Mouse (Mus musculus) myocyte (in vitro differentiated cells): ENCODE measurements around the gene Itpr2. TPM values are rescaled to one million over a fixed set of nuclear protein-coding genes. Genes with fewer than 3 reads are reported as not detected.

Experiments used
- H3K27me3 ChIP-seq: one replicate; pipeline ENCODE4 v1.6.1; 2011; ENCODE audit not compliant: control insufficient read depth, insufficient read depth, insufficient read length
- H3K36me3 ChIP-seq: one replicate; pipeline ENCODE4 v1.6.1; 2011; ENCODE audit not compliant: control insufficient read depth, insufficient read depth
- H3K4me2 ChIP-seq: one replicate; pipeline ENCODE4 v1.6.1; 2011; ENCODE audit warnings: low read depth, control low read depth
- H3K4me3 ChIP-seq: one replicate; pipeline ENCODE4 v1.5.1; 2011; ENCODE audit warnings: mild to moderate bottlenecking, control low read depth, moderate library complexity
- H3K79me2 ChIP-seq: one replicate; pipeline ENCODE4 v1.6.1; 2011; ENCODE audit not compliant: control insufficient read depth, insufficient read depth
- H3ac ChIP-seq: one replicate; pipeline ENCODE4 v1.6.1; 2011; ENCODE audit not compliant: control insufficient read depth, insufficient read length
- CEBPB ChIP-seq: IDR thresholded peaks from 2 replicates; pipeline ENCODE4 v1.6.1; 2011; ENCODE audit warnings: mild to moderate bottlenecking, moderate library complexity; ENCODE audit not compliant: poor library complexity, insufficient read depth, severe bottlenecking
- E2F4 ChIP-seq: IDR thresholded peaks from one replicate; pipeline ENCODE4 v1.6.1; 2011; ENCODE audit warnings: mild to moderate bottlenecking, control low read depth, moderate library complexity; ENCODE audit not compliant: insufficient read depth
- MAX ChIP-seq: IDR thresholded peaks from one replicate; pipeline ENCODE4 v1.6.1; 2011; ENCODE audit warnings: low read depth, mild to moderate bottlenecking, control low read depth
- MYOD1 ChIP-seq, 3 experiments: IDR thresholded peaks; one replicate each; pipeline ENCODE4 v1.6.1; 2011; ENCODE audit warnings: control low read depth in 2 of 3, low read depth in 2 of 3, mild to moderate bottlenecking in 2 of 3, moderate library complexity in 1 of 3; ENCODE audit not compliant: insufficient read length in 2 of 3, control insufficient read depth in 1 of 3
- MYOG ChIP-seq, 3 experiments: IDR thresholded peaks; one replicate each; pipeline ENCODE4 v1.6.1; 2011; ENCODE audit warnings: control low read depth in 2 of 3, low read depth in 2 of 3, mild to moderate bottlenecking in 2 of 3; ENCODE audit not compliant: insufficient read length in 2 of 3, control insufficient read depth in 1 of 3, insufficient read depth in 1 of 3
- POLR2A ChIP-seq: IDR thresholded peaks from one replicate; pipeline ENCODE4 v1.6.1; 2011; ENCODE audit warnings: low read depth, mild to moderate bottlenecking, control low read depth, moderate library complexity; ENCODE audit not compliant: insufficient read length
- POLR2AphosphoS2 ChIP-seq: IDR thresholded peaks from one replicate; pipeline ENCODE4 v1.6.1; 2011; ENCODE audit warnings: low read depth, control low read depth; ENCODE audit not compliant: insufficient read length
- REST ChIP-seq: IDR thresholded peaks from one replicate; pipeline ENCODE4 v1.6.1; 2011; ENCODE audit warnings: mild to moderate bottlenecking, control low read depth, moderate library complexity; ENCODE audit not compliant: insufficient read depth, insufficient read length
- SRF ChIP-seq: IDR thresholded peaks from one replicate; pipeline ENCODE4 v1.6.1; 2011; ENCODE audit warnings: low read depth; ENCODE audit not compliant: control insufficient read depth, insufficient read length
- TCF12 ChIP-seq: IDR thresholded peaks from one replicate; pipeline ENCODE4 v1.6.1; 2011; ENCODE audit warnings: mild to moderate bottlenecking, control low read depth; ENCODE audit not compliant: poor library complexity, insufficient read depth, severe bottlenecking
- TCF3 ChIP-seq: IDR thresholded peaks from one replicate; pipeline ENCODE4 v1.6.1; 2011; ENCODE audit warnings: low read depth, control low read depth; ENCODE audit not compliant: insufficient read length
- USF1 ChIP-seq: IDR thresholded peaks from one replicate; pipeline ENCODE4 v1.6.1; 2011; ENCODE audit warnings: low read depth, mild to moderate bottlenecking, control low read depth, moderate library complexity
- polyA plus RNA-seq: library from polyadenylated mRNA; unstranded; fragments of >200 nt; fragmentation: generic; extraction: Trizol; gene quantifications from one replicate; pipeline ENCODE4 v1.2.1, GENCODE M21; 2012; ENCODE audit warnings: missing spikeins

Gene Itpr2
- polyA plus RNA-seq, 1 experiment, result 4.7 TPM

DNA sequence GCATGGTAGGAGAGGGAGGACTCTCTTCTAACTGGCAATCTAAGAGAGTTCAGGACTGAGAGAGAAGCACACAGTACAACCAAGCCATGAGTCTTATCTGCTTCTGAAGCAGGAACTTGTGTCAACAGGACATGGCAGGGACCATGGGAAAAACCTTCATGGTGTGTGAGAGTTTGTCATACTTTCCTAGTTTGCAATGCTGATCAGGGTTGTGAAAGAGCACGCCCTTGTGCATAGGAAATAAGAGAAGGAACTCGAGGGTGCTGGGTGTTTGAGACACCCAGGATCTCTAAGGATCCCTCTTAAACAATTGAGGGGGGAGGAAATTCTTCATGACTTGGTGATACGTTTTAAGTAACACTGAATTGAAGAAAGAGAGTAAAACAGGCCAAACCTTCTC lies 172.9 kb downstream of the Itpr2 start:
- H3K27me3 ChIP-seq, result no peaks in the 10 kb centered on the region
- no peak overlapping the region for H3K4me3 ChIP-seq
- no peaks in the 10 kb centered on the region for H3K79me2 ChIP-seq
- no peak overlapping the region for H3K4me2 ChIP-seq
- TF ChIP-seq E2F4 (no peak), TCF12 (no peak), SRF (no peak), MYOD1 (IDR thresholded peaks at IDR 0.05; ENCODE audit: control insufficient read depth in 1 of 3, insufficient read length in 2 of 3, low read depth in 2 of 3) (no peak), CEBPB (no peak), MYOG (IDR thresholded peaks at IDR 0.05; ENCODE audit: control insufficient read depth in 1 of 3, insufficient read depth in 1 of 3, insufficient read length in 2 of 3, low read depth in 2 of 3) (no peak), POLR2AphosphoS2 (no peak), MAX (no peak), REST (no peak), TCF3 (no peak)
- H3K36me3 ChIP-seq, result peaks cover 6% of the 10 kb centered on the region
- no peak overlapping the region for H3ac ChIP-seq

DNA sequence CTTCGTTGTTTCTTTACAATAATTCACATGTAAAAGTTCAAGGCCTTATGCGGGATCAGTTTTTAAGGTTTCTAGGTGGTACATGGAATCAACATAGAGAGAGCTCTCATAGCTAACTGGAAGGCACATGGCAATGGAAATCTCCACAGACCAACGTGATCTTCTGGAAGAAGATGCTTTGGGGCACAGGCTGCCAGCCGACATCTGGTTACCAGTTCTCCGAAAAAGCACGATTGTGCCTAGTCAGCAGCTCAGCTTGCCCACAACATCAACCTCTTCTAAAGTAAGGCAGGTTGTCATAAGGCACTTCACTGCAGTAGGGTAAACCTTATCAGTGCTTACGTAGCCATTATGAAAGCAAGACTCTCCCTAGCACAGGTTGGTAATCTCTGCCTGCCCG lies 175.4 kb downstream of the Itpr2 start:
- Histone ChIP-seq H3K4me3 (no peak overlapping the region), H3K36me3 (peaks cover 6% of the 10 kb centered on the region), H3K4me2 (no peak overlapping the region), H3K79me2 (no peaks in the 10 kb centered on the region), H3K27me3 (no peaks in the 10 kb centered on the region), H3ac (no peak overlapping the region)
- no peak for TF ChIP-seq REST
- TF ChIP-seq E2F4, result no peak
- TF ChIP-seq MYOD1 (IDR thresholded peaks at IDR 0.05; ENCODE audit: control insufficient read depth in 1 of 3, insufficient read length in 2 of 3, low read depth in 2 of 3), result no peak
- TF ChIP-seq SRF, result no peak
- TF ChIP-seq TCF3, result no peak

GRCm38 (mm10) chr6:146324541-146325204 lies 177.3 kb downstream of the Itpr2 start:
- peak overlapping the region; percentile 20 for H3K4me2 ChIP-seq
- H3K4me3 ChIP-seq, result no peak overlapping the region
- H3K36me3 ChIP-seq, result peaks cover 11% of the 10 kb centered on the region
- TF ChIP-seq MYOG (IDR thresholded peaks at IDR 0.05; ENCODE audit: control insufficient read depth in 1 of 3, insufficient read depth in 1 of 3, insufficient read length in 2 of 3, low read depth in 2 of 3), result peak in 1 of 3 experiments; percentile 40
- TF ChIP-seq MYOD1 (IDR thresholded peaks at IDR 0.05; ENCODE audit: control insufficient read depth in 1 of 3, insufficient read length in 2 of 3, low read depth in 2 of 3), result peak in 2 of 3 experiments; percentile 67 to 83
- no peak for TF ChIP-seq CEBPB
- no peaks in the 10 kb centered on the region for H3K27me3 ChIP-seq
- H3ac ChIP-seq, result no peak overlapping the region
- no peaks in the 10 kb centered on the region for H3K79me2 ChIP-seq

GRCm38 (mm10) chr6:146322555-146322954 lies 179.5 kb downstream of the Itpr2 start:
- TF ChIP-seq REST, result no peak
- TF ChIP-seq CEBPB, result no peak
- TF ChIP-seq MYOD1 (IDR thresholded peaks at IDR 0.05; ENCODE audit: control insufficient read depth in 1 of 3, insufficient read length in 2 of 3, low read depth in 2 of 3), result no peak
- TF ChIP-seq MYOG (IDR thresholded peaks at IDR 0.05; ENCODE audit: control insufficient read depth in 1 of 3, insufficient read depth in 1 of 3, insufficient read length in 2 of 3, low read depth in 2 of 3), result no peak
- TF ChIP-seq POLR2AphosphoS2, result no peak
- TF ChIP-seq MAX, result no peak
- no peak for TF ChIP-seq TCF3
- TF ChIP-seq SRF, result no peak
- TF ChIP-seq E2F4, result no peak
- no peak for TF ChIP-seq USF1
- TF ChIP-seq POLR2A, result no peak
- TF ChIP-seq TCF12, result no peak
- Histone ChIP-seq H3ac (no peak overlapping the region), H3K79me2 (no peaks in the 10 kb centered on the region), H3K4me2 (no peak overlapping the region), H3K27me3 (no peaks in the 10 kb centered on the region), H3K36me3 (peaks cover 5% of the 10 kb centered on the region), H3K4me3 (no peak overlapping the region)

DNA sequence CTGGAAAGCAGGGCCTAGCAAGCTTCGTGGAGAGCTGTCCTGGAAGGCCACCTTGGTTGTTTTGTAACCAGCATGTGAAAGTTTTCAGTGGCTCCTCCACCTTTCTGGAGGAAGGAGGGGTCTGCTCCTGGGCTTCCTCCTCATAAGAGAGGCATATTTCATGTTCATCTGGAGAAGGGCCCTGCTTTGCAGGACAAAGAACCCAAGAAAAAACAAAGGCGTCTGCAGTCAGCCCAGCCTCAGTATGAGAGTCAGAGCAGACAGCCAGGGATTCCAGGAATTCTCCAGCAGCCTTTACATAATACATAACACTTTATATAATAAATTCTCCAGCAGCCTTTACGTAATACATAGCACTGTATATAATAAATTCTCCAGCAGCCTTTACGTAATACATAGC lies 180.1 kb downstream of the Itpr2 start:
- TF ChIP-seq POLR2A (no peak), USF1 (no peak), REST (no peak), MYOG (IDR thresholded peaks at IDR 0.05; ENCODE audit: control insufficient read depth in 1 of 3, insufficient read depth in 1 of 3, insufficient read length in 2 of 3, low read depth in 2 of 3) (no peak), E2F4 (no peak), SRF (no peak), MAX (no peak), CEBPB (no peak), TCF12 (no peak), TCF3 (no peak), POLR2AphosphoS2 (no peak), MYOD1 (IDR thresholded peaks at IDR 0.05; ENCODE audit: control insufficient read depth in 1 of 3, insufficient read length in 2 of 3, low read depth in 2 of 3) (no peak)
- H3K36me3 ChIP-seq, result peaks cover 5% of the 10 kb centered on the region
- no peaks in the 10 kb centered on the region for H3K27me3 ChIP-seq
- H3ac ChIP-seq, result no peak overlapping the region
- no peaks in the 10 kb centered on the region for H3K79me2 ChIP-seq
- H3K4me2 ChIP-seq, result no peak overlapping the region
- no peak overlapping the region for H3K4me3 ChIP-seq
